ENCODE assay signal across 26 mouse cellular contexts in the genomic region with DNA sequence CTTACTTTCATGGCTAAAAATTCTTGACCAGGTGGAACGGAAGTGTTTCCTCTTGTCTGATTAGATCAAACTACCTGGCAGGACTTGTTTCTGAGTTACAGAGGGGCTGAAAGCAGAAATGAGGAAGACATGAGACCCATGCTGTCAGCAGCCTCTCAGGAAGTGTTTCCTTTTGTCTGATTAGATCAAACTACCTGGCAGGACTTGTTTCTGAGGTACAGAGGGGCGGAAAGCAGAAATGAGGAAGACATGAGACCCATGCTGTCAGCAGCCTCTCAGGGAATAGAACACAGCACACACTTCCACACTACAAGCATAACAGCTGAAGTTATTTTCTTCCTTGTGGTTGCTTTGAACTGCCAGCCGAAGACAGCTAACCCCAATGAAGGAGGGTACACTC. TPM values are rescaled to one million over a fixed set of nuclear protein-coding genes. Genes with fewer than 3 reads are reported as not detected.
DNase-seq lines count a peak whose midpoint lies in the region; ATAC-seq lines count a peak whose summit lies in the region.
"Had no signal": no experiment of that assay in that cellular context is flagged by ENCODE, and none has a peak within 500 bp of the region (broad histone marks: within the 10 kb centered on the region; RNA-seq: fewer than 3 reads in every experiment).

No protein-coding gene starts in this region.

- 90% methylated on average over 3 of the region's 3 CpGs for WGBS in midbrain, embryonic 15.5 days
- WGBS in hindbrain, embryonic 13.5 days: 95% methylated on average over 3 of the region's 3 CpGs
- WGBS in embryonic facial prominence, embryonic 10.5 days: 87% methylated on average over 3 of the region's 3 CpGs
- WGBS in limb, embryonic 10.5 days: 93% methylated on average over 3 of the region's 3 CpGs

- H3K27me3 ChIP-seq in midbrain, embryonic 15.5 days (replicated peaks): no peaks in the 10 kb centered on the region
- H3K27me3 ChIP-seq in hindbrain, embryonic 13.5 days: no peaks in the 10 kb centered on the region
- H3K27me3 ChIP-seq in embryonic facial prominence, embryonic 10.5 days (replicated peaks; ENCODE audit: low read depth, poor library complexity, severe bottlenecking): no peaks in the 10 kb centered on the region
- no peaks in the 10 kb centered on the region for H3K27me3 ChIP-seq in limb, embryonic 10.5 days (ENCODE audit: low read depth, poor library complexity, severe bottlenecking)
- H3K27me3 ChIP-seq: embryonic facial prominence, embryonic 12.5 days; liver, embryonic 12.5 days; neural tube, embryonic 13.5 days; Patski had no signal

- no peaks in the 10 kb centered on the region for H3K4me1 ChIP-seq in midbrain, embryonic 15.5 days
- H3K4me1 ChIP-seq in hindbrain, embryonic 13.5 days (replicated peaks): no peaks in the 10 kb centered on the region; the same call in 1 of the 2 replicates
- no peaks in the 10 kb centered on the region for H3K4me1 ChIP-seq in embryonic facial prominence, embryonic 10.5 days
- no peaks in the 10 kb centered on the region for H3K4me1 ChIP-seq in limb, embryonic 10.5 days
- H3K4me1 ChIP-seq: embryonic facial prominence, embryonic 12.5 days had no signal

- H3K36me3 ChIP-seq in midbrain, embryonic 15.5 days (replicated peaks): no peaks in the 10 kb centered on the region
- H3K36me3 ChIP-seq in hindbrain, embryonic 13.5 days: no peaks in the 10 kb centered on the region
- H3K36me3 ChIP-seq in embryonic facial prominence, embryonic 10.5 days (replicated peaks): no peaks in the 10 kb centered on the region
- no peaks in the 10 kb centered on the region for H3K36me3 ChIP-seq in limb, embryonic 10.5 days
- H3K36me3 ChIP-seq: embryonic facial prominence, embryonic 12.5 days; limb, embryonic 12.5 days; liver, embryonic 12.5 days; neural tube, embryonic 13.5 days had no signal

- H3K4me2 ChIP-seq in midbrain, embryonic 15.5 days: no peak overlapping the region
- no peak overlapping the region for H3K4me2 ChIP-seq in hindbrain, embryonic 13.5 days
- H3K4me2 ChIP-seq: embryonic facial prominence, embryonic 12.5 days; hindbrain, embryonic 14.5 days; limb, embryonic 12.5 days; liver, embryonic 12.5 days; midbrain, embryonic 11.5 days; neural tube, embryonic 13.5 days had no signal

- H3K27ac ChIP-seq in midbrain, embryonic 15.5 days: no peak overlapping the region
- no peak overlapping the region for H3K27ac ChIP-seq in hindbrain, embryonic 13.5 days
- H3K27ac ChIP-seq in embryonic facial prominence, embryonic 10.5 days (replicated peaks): no peak overlapping the region
- no peak overlapping the region for H3K27ac ChIP-seq in limb, embryonic 10.5 days
- H3K27ac ChIP-seq: embryonic facial prominence, embryonic 12.5 days; heart, embryonic 10.5 days; hindbrain, embryonic 14.5 days; limb, embryonic 12.5 days; liver, embryonic 12.5 days; neural tube, embryonic 13.5 days; stomach, postnatal 0 days had no signal

- no peak overlapping the region for H3K9ac ChIP-seq in midbrain, embryonic 15.5 days
- no peak overlapping the region for H3K9ac ChIP-seq in hindbrain, embryonic 13.5 days
- H3K9ac ChIP-seq: embryonic facial prominence, embryonic 12.5 days; hindbrain, embryonic 14.5 days; limb, embryonic 12.5 days; liver, embryonic 12.5 days; neural tube, embryonic 13.5 days had no signal

- H3K4me3 ChIP-seq in midbrain, embryonic 15.5 days: no peak overlapping the region
- no peak overlapping the region for H3K4me3 ChIP-seq in hindbrain, embryonic 13.5 days
- H3K4me3 ChIP-seq in embryonic facial prominence, embryonic 10.5 days: no peak overlapping the region
- H3K4me3 ChIP-seq in limb, embryonic 10.5 days: no peak overlapping the region
- H3K4me3 ChIP-seq: embryonic facial prominence, embryonic 12.5 days; erythroblast, embryonic 14.5 days; heart, embryonic 10.5 days; limb, embryonic 12.5 days; liver, embryonic 12.5 days; neural tube, embryonic 13.5 days had no signal

- ATAC-seq in common myeloid progenitor, adult 5-6 weeks (replicated peaks; ENCODE audit: low read depth, poor library complexity, severe bottlenecking): peak; percentile 56; the same call in 1 of the 2 replicates
- ATAC-seq in midbrain, embryonic 15.5 days (replicated peaks): no peak
- no peak for ATAC-seq in hindbrain, embryonic 13.5 days (ENCODE audit: low FRiP score)
- ATAC-seq: forebrain, embryonic 14.5 days; intestine, embryonic 16.5 days; liver, embryonic 12.5 days; Patski had no signal

- H3K9me3 ChIP-seq in midbrain, embryonic 15.5 days: no peaks in the 10 kb centered on the region
- no peaks in the 10 kb centered on the region for H3K9me3 ChIP-seq in hindbrain, embryonic 13.5 days
- no peaks in the 10 kb centered on the region for H3K9me3 ChIP-seq in embryonic facial prominence, embryonic 10.5 days
- no peaks in the 10 kb centered on the region for H3K9me3 ChIP-seq in limb, embryonic 10.5 days (replicated peaks)
- H3K9me3 ChIP-seq: embryonic facial prominence, embryonic 12.5 days; heart, embryonic 10.5 days; liver, embryonic 12.5 days; neural tube, embryonic 13.5 days had no signal

- DNase-seq in B cell, adult 2 months: peak; percentile 43 to 44
- peak; percentile 61 for DNase-seq in CD4-positive, CD25-positive, alpha-beta regulatory T cell, adult 2 months (ENCODE audit: low read depth, low spot score)
- peak; percentile 79 for DNase-seq in naive thymus-derived CD4-positive, alpha-beta T cell, adult 2 months (ENCODE audit: low read depth)
- no peak for DNase-seq in embryonic facial prominence, embryonic 10.5 days (ENCODE audit: low spot score)
- no peak for DNase-seq in limb, embryonic 10.5 days (ENCODE audit: low spot score)
- DNase-seq: adrenal gland, postnatal 14 days; cerebellum, adult 2 months; gastrocnemius, postnatal 25 days; heart, postnatal 10 days; lung, adult 2 months; lung, postnatal 36 days had no signal

RNA-seq across cellular contexts. Expression of a gene that starts 46.7 kb away (rescaled TPM):
- total RNA-seq in common myeloid progenitor, adult 5-6 weeks (2017): 137 and 143 TPM in 2 replicates
- 59.0 and 63.0 TPM in 2 replicates for polyA plus RNA-seq in midbrain, embryonic 15.5 days (2015; fragmentation: Nextera tagmentation; extraction: Ambion mirVana)
- 66.9 and 68.4 TPM in 2 replicates for polyA plus RNA-seq in hindbrain, embryonic 13.5 days (2015; fragmentation: Nextera tagmentation; extraction: Ambion mirVana)
- 70.2 and 80.1 TPM in 2 replicates for polyA plus RNA-seq in embryonic facial prominence, embryonic 10.5 days (2016; fragmentation: Nextera tagmentation; extraction: Ambion mirVana)
- polyA plus RNA-seq in limb, embryonic 10.5 days (2016; fragmentation: Nextera tagmentation; extraction: Ambion mirVana): 67.9 and 79.1 TPM in 2 replicates

Comparison
In these comparisons a context has a peak if more than half of its experiments do, and no peak if none do; other contexts are left out.
1. DNase-seq: peak in B cell, adult 2 months (2 of 2), CD4-positive, CD25-positive, alpha-beta regulatory T cell, adult 2 months (single experiment) and naive thymus-derived CD4-positive, alpha-beta T cell, adult 2 months (single experiment); none in embryonic facial prominence, embryonic 10.5 days (single experiment) and limb, embryonic 10.5 days (single experiment).